Mouse (Mus musculus): ENCODE data around the gene Tex45. TPM values are rescaled to one million over a fixed set of nuclear protein-coding genes. Genes with fewer than 3 reads are reported as not detected.

Tex45 gene
- polyA plus RNA-seq, 1 experiment from 2014 or later, result 0.18 TPM

DNA sequence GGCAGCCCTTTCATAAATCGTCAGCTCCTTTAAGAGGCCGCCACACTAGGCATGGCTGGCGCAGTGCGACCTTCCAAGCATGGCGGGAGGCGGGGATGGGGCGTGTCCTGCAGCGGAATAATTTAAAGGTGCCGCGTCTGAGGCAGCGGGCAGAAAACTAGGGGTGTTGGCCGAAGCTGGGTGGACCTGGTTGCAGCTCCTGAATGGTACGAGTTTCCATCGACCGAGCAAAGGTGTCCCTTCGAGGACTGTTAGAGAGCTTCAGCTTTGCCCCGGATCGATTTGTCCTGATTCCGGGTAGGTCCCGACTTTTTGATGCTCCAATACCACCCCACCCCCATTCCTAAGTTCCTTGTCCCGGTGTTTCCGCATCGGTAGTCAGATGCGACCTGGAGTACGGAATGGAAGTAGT, 44.6 kb downstream of the Tex45 start, which contains the start of gene Pnpla6:
TSS of gene Pnpla6 (plus strand) at position 125 of the 412 bp plus-strand sequence.
- peak; percentile 74 for ATAC-seq (ENCODE audit: low FRiP score, low TSS enrichment)
- Histone ChIP-seq H3K27ac (replicated peaks; ENCODE audit: low read depth, low read length) (peak within 1 kb of the TSS; percentile 75), H3K9ac (replicated peaks; ENCODE audit: low read length) (peak within 1 kb of the TSS; percentile 36), H3K4me2 (ENCODE audit: low read length) (peak within 1 kb of the TSS; percentile 89), H3K9me3 (ENCODE audit: control insufficient read depth, low read length) (no peaks in the 10 kb centered on the region), H3K4me3 (replicated peaks; ENCODE audit: low read depth, low read length) (peak within 1 kb of the TSS; percentile 64), H3K4me1 (ENCODE audit: control insufficient read depth, insufficient read depth, low read length) (no peaks in the 10 kb centered on the region), H3K36me3 (ENCODE audit: control insufficient read depth, insufficient read depth, low read length) (peaks cover 33% of the 10 kb centered on the region), H3K27me3 (ENCODE audit: control insufficient read depth, insufficient read depth, low read length) (no peaks in the 10 kb centered on the region)
- DNase-seq, result peak; percentile 94
- under 1% methylated on average over 25 of the region's 25 CpGs for WGBS

DNA sequence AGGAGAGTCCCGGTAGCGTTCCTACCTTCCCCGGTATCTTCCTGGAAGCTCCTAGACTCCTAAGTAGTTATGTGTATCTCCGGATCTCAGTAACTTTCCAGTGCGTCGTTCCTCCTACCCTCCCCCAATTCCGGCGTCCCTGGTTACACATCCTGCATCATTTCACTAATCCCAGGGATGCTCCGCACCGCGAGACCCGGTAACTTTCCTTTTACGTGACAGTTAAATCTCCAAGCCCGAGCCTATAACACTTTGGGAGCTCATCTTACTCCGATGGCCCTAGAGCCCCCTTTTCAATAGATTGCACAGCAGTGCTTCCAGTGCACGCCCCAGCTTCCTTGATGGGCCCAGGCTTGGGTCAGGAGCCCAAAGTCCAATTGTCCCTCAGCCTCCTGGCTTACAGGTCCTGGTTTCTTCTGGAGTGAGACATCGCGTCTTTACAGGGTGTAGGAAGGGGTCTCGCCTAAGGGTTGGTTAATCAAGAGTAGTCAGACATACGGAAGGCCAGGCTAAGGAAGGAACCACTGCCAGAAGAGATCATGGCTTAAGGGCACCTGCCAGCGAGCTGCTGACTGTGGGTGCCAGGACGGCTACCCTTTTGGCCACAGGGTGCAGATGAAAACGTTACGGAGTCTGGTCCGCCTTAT, 45.2 kb downstream of the Tex45 start:
- Histone ChIP-seq H3K36me3 (ENCODE audit: control insufficient read depth, insufficient read depth, low read length) (peaks cover 27% of the 10 kb centered on the region), H3K4me2 (ENCODE audit: low read length) (peak overlapping the region; percentile 89), H3K4me3 (replicated peaks; ENCODE audit: low read depth, low read length) (peak overlapping the region; percentile 64), H3K27ac (replicated peaks; ENCODE audit: low read depth, low read length) (peak overlapping the region; percentile 75), H3K9ac (replicated peaks; ENCODE audit: low read length) (peak overlapping the region; percentile 36), H3K9me3 (ENCODE audit: control insufficient read depth, low read length) (no peaks in the 10 kb centered on the region), H3K27me3 (ENCODE audit: control insufficient read depth, insufficient read depth, low read length) (no peaks in the 10 kb centered on the region), H3K4me1 (ENCODE audit: control insufficient read depth, insufficient read depth, low read length) (no peaks in the 10 kb centered on the region)
- 0% methylated on average over 25 of the region's 25 CpGs for WGBS
- ATAC-seq (ENCODE audit: low FRiP score, low TSS enrichment), result peak; percentile 11
- DNase-seq, result peak; percentile 73

DNA sequence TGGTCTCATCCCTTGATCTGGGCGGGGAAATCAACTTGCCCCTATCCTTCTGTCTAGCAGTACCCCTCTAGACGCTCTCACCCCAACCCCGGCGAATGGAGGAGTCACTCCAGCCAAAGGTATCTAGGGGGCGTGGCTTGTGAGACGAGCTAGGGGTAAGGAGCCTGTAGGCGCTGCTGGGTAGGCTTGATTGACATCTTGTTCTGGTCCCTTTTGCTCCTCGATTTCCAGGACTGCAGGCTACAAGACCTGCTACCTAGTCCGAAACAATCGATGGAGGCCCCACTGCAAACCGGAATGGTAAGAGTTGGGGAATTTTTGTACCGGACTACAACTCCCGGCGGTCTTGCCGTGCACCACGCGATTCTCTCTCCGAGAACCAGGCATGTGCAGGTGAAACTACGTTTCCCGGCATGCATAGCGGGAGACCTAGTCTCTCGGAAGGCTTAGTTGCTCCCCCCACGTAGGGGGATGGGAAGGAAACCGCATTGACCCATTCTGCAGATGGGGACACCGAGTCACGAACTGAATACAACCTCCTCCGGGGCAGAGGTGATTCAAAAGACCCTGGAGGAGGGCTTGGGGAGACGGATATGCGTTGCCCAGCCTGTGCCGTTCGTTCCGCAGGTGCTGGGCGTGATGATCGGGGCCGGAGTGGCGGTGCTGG, 45.9 kb downstream of the Tex45 start:
- ATAC-seq (ENCODE audit: low FRiP score, low TSS enrichment), result peak; percentile 88
- Histone ChIP-seq H3K27me3 (ENCODE audit: control insufficient read depth, insufficient read depth, low read length) (no peaks in the 10 kb centered on the region), H3K4me3 (replicated peaks; ENCODE audit: low read depth, low read length) (peak overlapping the region; percentile 64), H3K9ac (replicated peaks; ENCODE audit: low read length) (peak overlapping the region; percentile 36), H3K4me1 (ENCODE audit: control insufficient read depth, insufficient read depth, low read length) (no peaks in the 10 kb centered on the region), H3K27ac (replicated peaks; ENCODE audit: low read depth, low read length) (peak overlapping the region; percentile 75), H3K4me2 (ENCODE audit: low read length) (peak overlapping the region; percentile 89), H3K36me3 (ENCODE audit: control insufficient read depth, insufficient read depth, low read length) (peaks cover 30% of the 10 kb centered on the region), H3K9me3 (ENCODE audit: control insufficient read depth, low read length) (no peaks in the 10 kb centered on the region)
- DNase-seq, result peak; percentile 96
- WGBS, result 1% methylated on average over 36 of the region's 36 CpGs

DNA sequence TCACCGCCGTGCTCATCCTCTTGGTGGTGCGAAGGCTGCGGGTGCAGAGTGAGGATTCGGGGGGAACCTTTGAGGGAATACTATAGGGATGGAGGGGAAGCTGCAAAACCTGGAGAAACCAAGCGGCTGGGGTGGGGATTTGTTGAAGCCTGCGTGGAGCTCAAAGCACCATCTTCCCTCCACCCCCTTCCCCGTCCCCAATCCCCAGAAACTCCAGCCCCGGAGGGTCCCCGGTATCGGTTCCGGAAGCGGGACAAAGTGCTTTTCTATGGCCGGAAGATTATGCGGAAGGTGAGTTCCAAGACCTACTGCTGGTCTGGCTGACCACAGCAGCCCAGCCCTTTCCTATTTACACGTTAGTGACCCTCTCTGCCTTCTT, 46.4 kb downstream of the Tex45 start:
- no peak; the same call in 1 of the 2 replicates for ATAC-seq (ENCODE audit: low FRiP score, low TSS enrichment)
- Histone ChIP-seq H3K4me1 (ENCODE audit: control insufficient read depth, insufficient read depth, low read length) (no peaks in the 10 kb centered on the region), H3K27ac (replicated peaks; ENCODE audit: low read depth, low read length) (peak overlapping the region; percentile 75; the same call in 1 of the 2 replicates), H3K4me3 (replicated peaks; ENCODE audit: low read depth, low read length) (peak overlapping the region; percentile 64), H3K36me3 (ENCODE audit: control insufficient read depth, insufficient read depth, low read length) (peaks cover 34% of the 10 kb centered on the region), H3K9me3 (ENCODE audit: control insufficient read depth, low read length) (no peaks in the 10 kb centered on the region), H3K9ac (replicated peaks; ENCODE audit: low read length) (no peak overlapping the region; the same call in 1 of the 2 replicates), H3K4me2 (ENCODE audit: low read length) (peak overlapping the region; percentile 89), H3K27me3 (ENCODE audit: control insufficient read depth, insufficient read depth, low read length) (no peaks in the 10 kb centered on the region)
- WGBS, result 7% methylated on average over 16 of the region's 16 CpGs
- DNase-seq, result peak; percentile 24

DNA sequence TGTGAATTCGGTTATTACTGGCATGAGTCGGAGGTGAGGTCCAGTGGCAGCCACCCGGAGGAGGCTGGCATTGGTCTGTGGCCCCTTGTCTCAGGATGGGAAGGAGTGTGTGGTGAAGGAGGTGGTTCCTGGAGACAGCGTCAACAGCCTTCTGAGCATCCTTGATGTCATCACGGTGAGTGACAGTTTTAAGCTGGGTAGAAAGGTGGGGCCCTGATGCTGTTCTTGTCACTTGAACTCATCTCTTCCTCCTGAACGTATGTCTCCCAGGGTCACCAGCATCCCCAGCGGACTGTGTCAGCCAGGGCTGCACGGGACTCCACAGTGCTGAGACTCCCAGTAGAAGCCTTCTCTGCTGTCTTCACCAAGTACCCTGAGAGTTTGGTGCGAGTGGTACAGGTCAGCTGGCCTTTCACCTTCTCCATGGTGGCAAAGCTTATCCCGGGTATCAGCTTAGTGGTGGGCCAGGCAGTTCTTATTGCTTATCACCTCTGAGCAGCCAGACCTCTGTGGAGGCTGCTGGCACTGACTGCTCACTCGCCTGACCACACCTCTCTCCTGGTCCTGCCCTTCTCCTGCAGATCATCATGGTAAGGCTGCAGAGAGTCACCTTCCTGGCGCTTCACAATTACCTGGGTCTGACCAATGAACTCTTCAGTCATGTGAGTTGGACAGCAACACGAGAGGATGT, 51.5 kb downstream of the Tex45 start:
- H3K27ac ChIP-seq (replicated peaks; ENCODE audit: low read depth, low read length), result no peak overlapping the region
- peaks cover 38% of the 10 kb centered on the region for H3K36me3 ChIP-seq (ENCODE audit: control insufficient read depth, insufficient read depth, low read length)
- no peaks in the 10 kb centered on the region for H3K9me3 ChIP-seq (ENCODE audit: control insufficient read depth, low read length)
- H3K27me3 ChIP-seq (ENCODE audit: control insufficient read depth, insufficient read depth, low read length), result no peaks in the 10 kb centered on the region
- no peak for DNase-seq
- no peak overlapping the region for H3K9ac ChIP-seq (replicated peaks; ENCODE audit: low read length)
- H3K4me1 ChIP-seq (ENCODE audit: control insufficient read depth, insufficient read depth, low read length), result no peaks in the 10 kb centered on the region
- no peak overlapping the region for H3K4me2 ChIP-seq (ENCODE audit: low read length)
- ATAC-seq (ENCODE audit: low FRiP score, low TSS enrichment), result no peak
- no peak overlapping the region for H3K4me3 ChIP-seq (replicated peaks; ENCODE audit: low read depth, low read length)
- 92% methylated on average over 13 of the region's 13 CpGs for WGBS

DNA sequence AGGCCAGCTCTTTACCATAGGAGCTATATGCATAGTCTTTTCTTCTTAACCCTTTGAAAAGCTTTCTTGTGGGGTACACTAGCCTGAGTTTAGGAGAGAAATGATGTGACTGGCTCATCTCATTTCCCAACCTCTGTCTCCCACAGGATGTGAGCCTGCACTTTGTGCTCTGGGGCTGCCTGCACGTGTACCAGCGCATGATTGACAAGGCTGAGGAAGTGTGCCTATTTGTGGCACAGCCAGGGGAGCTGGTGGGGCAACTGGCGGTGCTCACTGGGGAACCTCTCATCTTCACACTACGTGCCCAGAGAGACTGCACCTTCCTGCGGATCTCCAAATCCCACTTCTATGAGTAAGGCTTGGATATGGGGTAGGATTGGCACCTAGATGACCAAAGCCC, 60.2 kb downstream of the Tex45 start:
- no peaks in the 10 kb centered on the region for H3K27me3 ChIP-seq (ENCODE audit: control insufficient read depth, insufficient read depth, low read length)
- no peak overlapping the region for H3K4me3 ChIP-seq (replicated peaks; ENCODE audit: low read depth, low read length)
- H3K9ac ChIP-seq (replicated peaks; ENCODE audit: low read length), result no peak overlapping the region
- no peaks in the 10 kb centered on the region for H3K4me1 ChIP-seq (ENCODE audit: control insufficient read depth, insufficient read depth, low read length)
- 88% methylated on average over 5 of the region's 5 CpGs for WGBS
- H3K9me3 ChIP-seq (ENCODE audit: control insufficient read depth, low read length), result no peaks in the 10 kb centered on the region
- peaks cover 36% of the 10 kb centered on the region for H3K36me3 ChIP-seq (ENCODE audit: control insufficient read depth, insufficient read depth, low read length)
- no peak overlapping the region for H3K4me2 ChIP-seq (ENCODE audit: low read length)
- H3K27ac ChIP-seq (replicated peaks; ENCODE audit: low read depth, low read length), result no peak overlapping the region
- no peak for ATAC-seq (ENCODE audit: low FRiP score, low TSS enrichment)
- no peak for DNase-seq

DNA sequence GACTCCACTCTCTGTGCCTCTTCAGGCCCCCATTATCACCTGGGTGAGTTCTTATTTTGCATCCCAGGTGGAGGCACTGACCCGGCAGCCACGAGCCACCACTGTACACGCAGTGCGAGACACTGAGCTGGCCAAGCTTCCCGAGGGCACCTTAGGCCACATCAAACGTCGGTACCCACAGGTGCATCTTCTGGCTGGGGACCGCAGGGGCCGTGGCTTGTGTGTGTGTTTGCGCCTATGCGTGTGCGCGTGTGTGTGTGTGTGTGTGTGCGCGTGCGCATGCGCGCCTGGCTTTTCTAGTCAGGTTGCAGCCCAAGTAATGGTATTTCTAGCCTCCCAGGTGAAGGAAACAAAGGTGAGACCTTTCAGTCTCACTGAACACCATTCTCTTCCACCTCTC, 61.3 kb downstream of the Tex45 start:
- ATAC-seq (ENCODE audit: low FRiP score, low TSS enrichment), result no peak

DNA sequence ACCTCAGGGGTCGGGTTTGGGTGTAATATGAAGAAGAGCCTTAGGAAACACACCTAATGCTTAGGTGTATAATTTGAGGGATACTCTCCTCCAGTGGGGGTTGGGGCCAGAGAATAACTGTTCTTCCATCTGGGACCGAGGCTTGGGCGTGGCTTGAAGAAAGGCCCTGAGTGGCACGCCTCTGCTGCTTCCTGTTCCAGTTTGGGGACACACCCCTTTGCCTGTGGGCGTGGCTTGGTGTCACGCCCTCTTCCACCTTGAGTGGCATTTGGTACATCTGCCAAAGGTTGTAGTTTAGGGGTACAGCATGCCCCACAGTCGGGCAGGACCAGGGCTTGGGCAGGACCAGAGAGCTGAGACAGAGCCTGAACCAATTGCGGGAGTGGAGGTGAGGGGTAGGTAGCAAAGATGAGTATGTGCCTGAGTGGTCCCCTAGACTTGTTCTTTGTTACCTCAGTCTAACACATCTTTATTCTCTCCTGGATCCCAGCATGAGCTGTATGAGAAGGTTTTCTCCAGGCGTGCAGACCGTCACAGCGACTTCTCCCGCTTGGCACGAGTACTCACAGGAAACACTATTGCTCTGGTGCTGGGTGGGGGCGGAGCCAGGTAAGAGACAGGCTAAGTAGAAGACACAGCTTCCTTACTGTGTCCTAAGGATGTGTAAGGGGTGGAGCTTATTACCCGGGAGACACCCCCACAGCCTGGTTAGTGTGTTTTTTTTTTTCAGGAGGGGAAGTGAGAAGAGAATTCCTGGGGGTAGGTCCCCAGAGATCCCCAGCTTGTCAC, 65.6 kb downstream of the Tex45 start:
- no peak overlapping the region for H3K27ac ChIP-seq (replicated peaks; ENCODE audit: low read depth, low read length)
- WGBS, result 68% methylated on average over 15 of the region's 15 CpGs
- DNase-seq (no peak), ATAC-seq (ENCODE audit: low FRiP score, low TSS enrichment) (no peak)
- H3K9me3 ChIP-seq (ENCODE audit: control insufficient read depth, low read length), result no peaks in the 10 kb centered on the region
- H3K9ac ChIP-seq (replicated peaks; ENCODE audit: low read length), result no peak overlapping the region
- H3K4me2 ChIP-seq (ENCODE audit: low read length), result no peak overlapping the region
- no peak overlapping the region for H3K4me3 ChIP-seq (replicated peaks; ENCODE audit: low read depth, low read length)
- H3K4me1 ChIP-seq (ENCODE audit: control insufficient read depth, insufficient read depth, low read length), result no peaks in the 10 kb centered on the region
- peaks cover 75% of the 10 kb centered on the region for H3K36me3 ChIP-seq (ENCODE audit: control insufficient read depth, insufficient read depth, low read length)
- H3K27me3 ChIP-seq (ENCODE audit: control insufficient read depth, insufficient read depth, low read length), result no peaks in the 10 kb centered on the region

More for the DNA sequence above, 61.3 kb downstream of the Tex45 start:
- Histone ChIP-seq H3K36me3 (ENCODE audit: control insufficient read depth, insufficient read depth, low read length) (peaks cover 46% of the 10 kb centered on the region), H3K4me1 (ENCODE audit: control insufficient read depth, insufficient read depth, low read length) (no peaks in the 10 kb centered on the region), H3K4me3 (replicated peaks; ENCODE audit: low read depth, low read length) (no peak overlapping the region), H3K27me3 (ENCODE audit: control insufficient read depth, insufficient read depth, low read length) (no peaks in the 10 kb centered on the region), H3K9ac (replicated peaks; ENCODE audit: low read length) (no peak overlapping the region), H3K4me2 (ENCODE audit: low read length) (no peak overlapping the region), H3K9me3 (ENCODE audit: control insufficient read depth, low read length) (no peaks in the 10 kb centered on the region), H3K27ac (replicated peaks; ENCODE audit: low read depth, low read length) (no peak overlapping the region)
- 97% methylated on average over 18 of the region's 18 CpGs for WGBS
- DNase-seq, result no peak
